Mouse (Mus musculus): ENCODE results near the gene Col16a1.

- TF ChIP-seq CTCF (IDR thresholded peaks at IDR 0.05; ENCODE audit: low read depth, low read length) (no peak), POLR2A (IDR thresholded peaks at IDR 0.05; ENCODE audit: extremely low read depth, insufficient read depth, low read length) (no peak)
Measured at GRCm38 (mm10) chr4:130033496-130033895, 14.1 kb upstream of the Col16a1 start.

All from liver, adult 2 months (tissue).